Mouse (Mus musculus) ES-Bruce4 (cell line): ENCODE measurements at regions not wholly inside any gene's neighbourhood (a gene's known extent, or its start where the extent isn't known, plus 50 kb on each side); places are given as distances from the start of the nearest gene placed in this dataset.

Experiments
- CTCF ChIP-seq: IDR thresholded peaks from one replicate; pipeline ENCODE4 v1.8.1; 2011; ENCODE audit warnings: low read depth, low read length
- EP300 ChIP-seq: IDR thresholded peaks from 2 replicates; pipeline ENCODE4 v1.6.1; 2011; ENCODE audit warnings: low read depth, low read length; ENCODE audit not compliant: insufficient read depth
- POLR2A ChIP-seq: IDR thresholded peaks from one replicate; pipeline ENCODE4 v1.8.1; 2011; ENCODE audit warnings: low read length; ENCODE audit not compliant: insufficient read depth

DNA sequence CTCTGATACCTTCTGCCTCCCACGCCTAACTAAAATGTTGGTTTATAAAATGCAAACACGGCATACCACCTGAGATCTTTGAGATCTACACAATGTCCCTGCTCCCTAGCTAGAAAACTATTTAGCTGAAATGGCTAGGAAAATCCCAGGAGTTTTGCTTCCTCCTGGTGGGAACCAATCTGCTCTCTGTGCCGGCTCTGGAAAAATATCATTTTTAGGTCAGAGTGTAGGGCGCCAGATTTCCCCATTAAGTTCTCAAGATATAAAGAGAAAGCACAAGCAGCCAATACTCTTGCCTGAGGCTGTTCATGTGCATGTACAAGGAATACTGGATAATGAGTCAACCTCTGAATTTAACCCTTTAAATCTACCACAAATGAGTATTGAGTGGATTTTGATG, 301.0 kb downstream of the 9330182O14Rik start:
- TF ChIP-seq EP300 = no peak
- TF ChIP-seq CTCF = no peak
- no peak for TF ChIP-seq POLR2A
